Mouse (Mus musculus) limb, embryonic 11.5 days (tissue): ENCODE results near the gene Dmrta2. TPM values are rescaled to one million over a fixed set of nuclear protein-coding genes. Genes with fewer than 3 reads are reported as not detected.

Source experiments
- ATAC-seq: fragments of 200-750 bp; cut with Nextera tagmentation; 2 replicates; pipeline ENCODE4 v1.8.0; 2017; ENCODE audit warnings: low read depth; ENCODE audit not compliant: insufficient number of reproducible peaks, low FRiP score, low TSS enrichment
- DNase-seq: peaks from one replicate; pipeline ENCODE4 v3.0.0-alpha.2; 2015; ENCODE audit warnings: low spot score
- H3K27ac ChIP-seq: fragments of 300-500 bp; sonication (generic); replicated peaks from 2 replicates; pipeline ENCODE4 v1.5.1; 2014; ENCODE audit warnings: low read depth, mild to moderate bottlenecking, low read length
- H3K27me3 ChIP-seq: fragments of 300-500 bp; sonication (generic); 2 replicates; pipeline ENCODE4 v1.6.1; 2014; ENCODE audit warnings: mild to moderate bottlenecking, low read length, mixed read lengths; ENCODE audit not compliant: control insufficient read depth, insufficient read depth
- H3K36me3 ChIP-seq: fragments of 300-500 bp; sonication (generic); 2 replicates; pipeline ENCODE4 v1.6.1; 2014; ENCODE audit warnings: mild to moderate bottlenecking, low read length, moderate library complexity, mixed read lengths; ENCODE audit not compliant: control insufficient read depth, insufficient read depth
- H3K4me1 ChIP-seq: fragments of 300-500 bp; sonication (generic); 2 replicates; pipeline ENCODE4 v1.6.1; 2014; ENCODE audit warnings: low read length, mixed read lengths; ENCODE audit not compliant: control insufficient read depth, insufficient read depth
- H3K4me2 ChIP-seq: fragments of 300-500 bp; sonication (generic); 2 replicates; pipeline ENCODE4 v1.6.1; 2014; ENCODE audit warnings: low read depth, mild to moderate bottlenecking, moderate library complexity; ENCODE audit not compliant: severe bottlenecking
- H3K4me3 ChIP-seq: fragments of 300-500 bp; sonication (generic); 2 replicates; pipeline ENCODE4 v1.5.1; 2014; ENCODE audit warnings: low read depth, low read length
- H3K9ac ChIP-seq: fragments of 300-500 bp; sonication (generic); 2 replicates; pipeline ENCODE4 v1.6.1; 2014; ENCODE audit warnings: mild to moderate bottlenecking, low read length
- H3K9me3 ChIP-seq: fragments of 300-500 bp; sonication (generic); 2 replicates; pipeline ENCODE4 v1.6.1; 2016; ENCODE audit warnings: low read length; ENCODE audit not compliant: control insufficient read depth
- WGBS: fragments of 180-500 bp; shearing (Covaris S2); extraction: QIAGEN DNeasy Blood & Tissue Kit; methylation state at CpG from one replicate; pipeline ENCODE4 v1.1.7; 2014; 5-methylcytosine and 5-hydroxymethylcytosine counted together
- polyA plus RNA-seq: library from polyadenylated mRNA; unstranded; fragments of >200 nt; fragmentation: Nextera tagmentation; extraction: Ambion mirVana; gene quantifications from 2 replicates; pipeline ENCODE4 v1.2.1, GENCODE M21; 2014

The Dmrta2 gene
- polyA plus RNA-seq, 1 experiment from 2014 or later = 0.40 TPM

DNA sequence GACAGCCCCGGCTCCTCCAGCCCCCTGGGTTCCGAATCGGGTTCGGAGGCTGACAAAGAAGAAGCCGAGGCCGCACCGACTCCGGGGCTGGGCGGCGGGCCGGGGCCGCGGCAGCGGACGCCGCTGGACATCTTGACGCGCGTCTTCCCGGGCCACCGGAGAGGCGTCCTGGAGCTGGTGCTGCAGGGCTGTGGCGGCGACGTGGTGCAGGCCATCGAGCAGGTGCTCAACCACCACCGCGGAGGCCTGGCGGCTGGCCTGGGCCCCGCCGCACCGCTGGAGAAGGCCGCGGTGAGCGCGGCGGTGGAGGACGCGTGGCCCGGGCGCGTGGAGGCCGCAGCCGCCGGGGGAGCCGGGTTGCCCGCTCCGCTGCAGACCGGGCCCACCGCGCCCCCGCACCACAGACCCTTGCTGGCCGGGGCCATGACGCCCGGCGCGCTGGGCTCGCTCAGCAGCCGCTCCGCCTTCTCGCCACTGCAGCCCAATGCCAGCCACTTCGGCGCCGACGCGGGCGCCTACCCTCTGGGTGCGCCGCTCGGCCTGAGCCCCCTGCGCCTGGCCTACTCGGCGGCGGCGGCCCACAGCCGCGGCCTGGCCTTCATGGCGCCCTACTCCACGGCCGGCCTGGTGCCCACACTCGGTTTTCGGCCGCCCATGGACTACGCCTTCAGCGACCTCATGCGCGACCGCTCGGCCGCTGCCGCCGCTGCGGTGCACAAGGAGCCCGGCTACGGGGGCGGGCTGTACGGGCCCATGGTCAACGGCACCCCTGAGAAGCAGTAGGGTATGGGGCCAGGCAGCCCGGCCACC, 4.2 kb downstream of the Dmrta2 start:
- ATAC-seq (no peak), DNase-seq (peak; percentile 69)
- H3K27ac ChIP-seq = no peak overlapping the region
- H3K4me2 ChIP-seq = peak overlapping the region; percentile 35
- H3K27me3 ChIP-seq = peaks cover 94% of the 10 kb centered on the region
- WGBS = under 1% methylated on average over 97 of the region's 99 CpGs
- H3K36me3 ChIP-seq = no peaks in the 10 kb centered on the region
- no peaks in the 10 kb centered on the region for H3K9me3 ChIP-seq
- peak overlapping the region; percentile 20 for H3K4me3 ChIP-seq
- no peak overlapping the region for H3K9ac ChIP-seq
- peaks cover 26% of the 10 kb centered on the region for H3K4me1 ChIP-seq

DNA sequence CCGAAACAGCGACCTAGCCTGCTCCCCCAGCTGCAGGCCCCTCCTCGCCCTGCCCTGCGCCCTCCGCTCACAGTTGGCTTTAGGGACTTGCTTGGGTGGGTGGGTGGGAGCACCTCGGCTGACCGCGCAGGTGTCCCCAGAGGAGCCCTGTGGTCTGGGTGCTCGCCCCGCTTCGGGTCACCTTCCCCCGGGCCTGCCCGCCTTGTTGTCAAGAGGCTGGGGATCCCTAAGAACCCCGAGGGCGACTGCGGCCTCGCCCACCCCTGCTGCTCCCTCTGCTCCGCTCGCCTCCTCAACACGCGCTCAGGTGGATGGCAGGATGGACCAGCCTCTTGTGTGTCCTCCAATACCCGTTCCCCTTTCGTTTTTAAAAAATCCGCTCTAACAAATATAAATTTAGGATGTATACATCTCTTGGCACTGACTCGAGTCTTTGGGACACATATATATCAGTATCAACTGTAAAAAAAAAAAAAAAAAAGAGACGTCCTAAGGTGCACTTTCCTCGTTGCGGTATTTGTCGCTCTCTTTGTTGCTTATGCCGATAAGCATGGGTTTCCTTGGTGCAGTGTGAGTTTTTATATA, 4.9 kb downstream of the Dmrta2 start:
- H3K36me3 ChIP-seq = no peaks in the 10 kb centered on the region
- H3K4me1 ChIP-seq = peaks cover 20% of the 10 kb centered on the region
- H3K27ac ChIP-seq = no peak overlapping the region
- no peaks in the 10 kb centered on the region for H3K9me3 ChIP-seq
- WGBS = 3% methylated on average over 28 of the region's 30 CpGs
- H3K9ac ChIP-seq = no peak overlapping the region
- H3K27me3 ChIP-seq = peaks cover 94% of the 10 kb centered on the region
- DNase-seq (no peak), ATAC-seq (no peak)
- H3K4me2 ChIP-seq = 0 out of 2 replicates have a peak overlapping the region, but pooled peaks have one; percentile 35
- peak overlapping the region; percentile 20 for H3K4me3 ChIP-seq

DNA sequence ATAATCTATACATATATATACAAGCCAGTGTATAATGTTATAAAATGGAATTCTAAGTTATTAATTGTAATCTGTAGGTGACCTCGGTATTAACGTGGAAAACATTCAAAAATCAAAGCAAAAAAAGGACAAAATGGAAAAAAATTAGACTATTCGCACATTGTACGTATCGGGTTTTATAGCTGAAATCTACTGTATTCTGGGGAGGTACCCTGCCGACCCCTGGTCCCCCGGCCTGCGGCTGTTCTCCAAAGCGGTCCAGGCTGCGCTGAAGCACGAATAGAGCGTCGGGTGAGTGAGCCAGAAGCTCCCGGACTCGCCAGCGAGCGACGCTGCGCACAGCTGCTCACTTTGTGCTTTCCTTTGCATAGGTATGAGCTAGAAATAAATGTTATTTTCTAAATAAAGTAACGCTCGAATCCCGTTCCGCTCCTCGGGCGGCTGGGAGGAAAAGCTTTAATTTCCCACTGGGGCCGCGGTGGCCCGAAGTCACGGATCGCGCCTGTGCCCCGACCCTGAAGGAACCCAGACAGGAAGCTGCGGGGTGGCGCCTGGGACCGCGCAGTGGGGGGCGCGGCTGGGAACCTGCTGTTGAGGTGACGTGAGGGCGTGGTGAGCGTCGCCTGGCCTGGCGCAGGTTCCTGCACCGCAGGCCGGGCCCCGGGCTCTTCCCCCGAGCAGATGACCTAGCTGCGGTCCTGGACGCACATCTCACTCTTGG, 5.6 kb downstream of the Dmrta2 start:
- DNase-seq (peak; percentile 62), ATAC-seq (no peak)
- H3K36me3 ChIP-seq = no peaks in the 10 kb centered on the region
- under 1% methylated on average over 49 of the region's 49 CpGs for WGBS
- H3K9ac ChIP-seq = no peak overlapping the region
- peaks cover 20% of the 10 kb centered on the region for H3K4me1 ChIP-seq
- H3K27me3 ChIP-seq = peaks cover 94% of the 10 kb centered on the region
- H3K27ac ChIP-seq = no peak overlapping the region
- H3K9me3 ChIP-seq = no peaks in the 10 kb centered on the region
- 0 out of 2 replicates have a peak overlapping the region, but pooled peaks have one; percentile 10 for H3K4me3 ChIP-seq
- peak overlapping the region; percentile 22 for H3K4me2 ChIP-seq

DNA sequence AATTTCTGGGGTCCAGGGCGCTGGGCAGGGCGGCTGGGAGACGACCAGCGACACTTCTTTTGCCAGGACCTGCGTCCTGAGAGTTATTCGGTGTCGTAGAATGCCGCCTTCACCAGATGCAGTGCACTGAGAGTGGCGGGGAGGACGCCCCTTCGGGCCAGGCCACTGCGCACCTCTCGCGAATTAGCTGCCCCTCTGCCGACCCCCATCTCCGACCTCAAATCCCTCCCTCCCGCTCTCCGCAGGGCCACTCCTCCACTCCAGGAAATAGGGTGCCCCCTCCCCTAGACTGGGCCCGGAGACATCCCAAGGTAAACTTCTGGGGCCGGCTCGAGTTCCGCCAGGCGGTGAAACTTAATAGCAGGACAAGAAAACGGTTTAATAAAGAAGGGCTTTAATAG, 6.2 kb downstream of the Dmrta2 start:
- ATAC-seq = no peak
- under 1% methylated on average over 24 of the region's 24 CpGs for WGBS
- Histone ChIP-seq H3K27ac (no peak overlapping the region), H3K9me3 (no peaks in the 10 kb centered on the region), H3K36me3 (no peaks in the 10 kb centered on the region), H3K4me1 (peaks cover 20% of the 10 kb centered on the region), H3K4me2 (peak overlapping the region; percentile 22; the same call in 1 of the 2 replicates), H3K4me3 (0 out of 2 replicates have a peak overlapping the region, but pooled peaks have one; percentile 10), H3K9ac (no peak overlapping the region), H3K27me3 (peaks cover 94% of the 10 kb centered on the region)
- no peak for DNase-seq

DNA sequence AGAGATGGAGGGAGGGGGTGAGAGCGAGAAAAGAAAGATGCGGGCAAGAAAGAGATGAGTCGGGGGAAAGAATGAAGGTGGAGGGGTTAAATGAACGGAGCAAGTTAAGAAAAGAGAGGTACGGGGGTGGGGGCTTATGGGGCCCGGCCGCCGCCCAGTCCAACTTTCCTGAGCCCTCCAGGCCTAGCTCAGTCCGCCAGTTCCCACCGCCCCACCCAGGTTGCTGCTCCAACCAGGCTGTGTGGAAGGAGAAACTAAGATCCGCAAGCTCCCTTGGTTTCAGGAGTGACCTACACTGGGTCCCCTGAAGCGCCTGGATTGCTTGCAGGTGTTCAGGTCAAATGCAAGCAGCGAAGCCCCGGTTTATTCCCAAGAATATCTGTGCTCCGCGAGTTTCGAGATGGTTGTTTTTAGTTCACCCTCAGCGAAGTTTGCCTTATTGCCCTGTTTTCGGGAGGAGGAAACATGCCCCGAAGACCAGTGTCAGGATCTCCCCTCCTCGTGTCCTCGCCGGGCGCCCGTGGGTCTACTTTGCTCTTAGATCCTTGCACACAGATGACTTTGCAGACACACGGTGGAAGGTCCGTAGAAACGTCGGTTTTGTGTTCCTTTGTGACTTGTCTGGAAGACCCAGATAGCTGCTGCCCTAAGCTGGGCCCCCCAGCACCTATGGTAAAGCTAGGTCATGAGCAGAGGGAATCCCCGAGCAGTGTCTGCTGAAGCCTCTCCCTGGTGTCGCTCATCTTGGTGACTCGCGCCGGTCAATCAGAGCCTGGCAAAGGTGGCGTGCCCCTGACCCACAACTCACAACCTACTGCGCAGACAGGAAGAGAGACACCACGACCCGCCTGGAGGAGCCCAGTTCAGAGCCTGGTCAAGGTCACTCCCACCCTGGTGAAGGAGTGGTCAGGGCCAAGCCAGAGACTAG, 6.9 kb downstream of the Dmrta2 start:
- no peak overlapping the region for H3K27ac ChIP-seq
- H3K9ac ChIP-seq = no peak overlapping the region
- 2% methylated on average over 38 of the region's 38 CpGs for WGBS
- H3K4me1 ChIP-seq = peaks cover 20% of the 10 kb centered on the region
- H3K4me2 ChIP-seq = no peak overlapping the region
- peak; percentile 63 for DNase-seq
- H3K36me3 ChIP-seq = no peaks in the 10 kb centered on the region
- ATAC-seq = no peak
- peaks cover 91% of the 10 kb centered on the region for H3K27me3 ChIP-seq
- H3K4me3 ChIP-seq = no peak overlapping the region
- no peaks in the 10 kb centered on the region for H3K9me3 ChIP-seq

DNA sequence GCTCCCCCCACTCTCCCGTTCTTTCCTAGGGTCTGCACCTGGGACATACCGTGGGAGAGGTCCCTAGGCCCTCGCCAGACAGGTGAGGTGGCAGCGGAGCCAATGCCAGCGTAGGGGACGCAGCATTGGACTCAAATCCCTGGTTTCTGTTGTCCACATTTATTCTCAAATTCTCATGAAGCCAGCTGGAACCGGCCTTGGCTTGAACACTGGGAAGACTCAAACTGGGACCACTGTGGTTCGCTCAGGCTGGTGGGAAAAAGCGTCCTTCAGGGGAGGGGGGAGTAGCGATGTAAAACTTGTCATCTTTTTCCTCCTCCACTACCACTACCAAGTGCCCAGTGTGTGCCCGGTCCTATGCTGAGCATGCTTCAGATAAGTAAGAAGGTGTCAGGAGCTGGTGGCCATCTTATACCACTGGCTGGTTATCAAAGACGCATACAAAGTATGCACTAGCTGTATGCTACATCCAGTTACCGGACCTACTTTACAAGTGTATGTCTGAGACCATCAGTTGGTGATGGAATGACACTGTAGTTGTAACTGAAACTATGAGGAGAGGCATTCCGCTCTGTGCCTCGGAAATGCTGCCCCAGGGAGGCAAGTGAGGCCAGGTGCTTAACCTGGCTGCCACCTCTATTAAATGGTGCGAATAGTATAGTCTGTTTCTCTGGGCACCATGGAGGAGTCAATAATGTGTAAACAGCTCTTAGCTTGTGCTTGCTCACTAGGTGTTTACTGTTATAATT, 7.7 kb downstream of the Dmrta2 start:
- Histone ChIP-seq H3K36me3 (no peaks in the 10 kb centered on the region), H3K9me3 (no peaks in the 10 kb centered on the region), H3K4me1 (peaks cover 16% of the 10 kb centered on the region), H3K9ac (no peak overlapping the region), H3K27ac (no peak overlapping the region), H3K4me3 (no peak overlapping the region), H3K27me3 (peaks cover 85% of the 10 kb centered on the region), H3K4me2 (no peak overlapping the region)
- DNase-seq = peak; percentile 37
- 5% methylated on average over 16 of the region's 16 CpGs for WGBS
- ATAC-seq = no peak

DNA sequence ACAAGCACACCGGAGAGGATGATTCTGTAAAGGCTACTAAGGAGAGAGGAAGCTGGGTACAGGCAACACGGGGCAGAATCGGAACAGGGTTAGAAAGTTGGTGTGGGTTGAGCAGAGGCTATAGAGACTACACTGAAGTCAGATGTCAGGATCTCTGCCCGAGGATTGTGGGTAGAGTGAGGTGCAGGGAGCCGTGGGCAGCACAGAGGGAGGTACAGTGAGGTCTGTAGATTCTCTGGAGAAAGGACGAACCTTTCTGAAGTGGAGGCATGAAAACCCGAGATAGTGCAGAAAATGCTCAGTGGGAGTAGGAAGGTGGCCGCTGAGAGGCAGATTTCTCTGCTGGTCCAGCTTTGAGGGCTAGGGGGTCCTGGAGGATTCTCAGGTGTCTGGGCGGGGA, 8.4 kb downstream of the Dmrta2 start:
- H3K27me3 ChIP-seq = peaks cover 83% of the 10 kb centered on the region
- H3K4me1 ChIP-seq = peaks cover 16% of the 10 kb centered on the region
- DNase-seq = peak; percentile 37
- no peak overlapping the region for H3K27ac ChIP-seq
- under 1% methylated on average over 9 of the region's 9 CpGs for WGBS
- H3K4me3 ChIP-seq = no peak overlapping the region
- H3K36me3 ChIP-seq = no peaks in the 10 kb centered on the region
- H3K9ac ChIP-seq = no peak overlapping the region
- no peak for ATAC-seq
- no peak overlapping the region for H3K4me2 ChIP-seq
- no peaks in the 10 kb centered on the region for H3K9me3 ChIP-seq
